Comparison of ENCODE assay signal across 9 mouse cellular contexts in the genomic region with DNA sequence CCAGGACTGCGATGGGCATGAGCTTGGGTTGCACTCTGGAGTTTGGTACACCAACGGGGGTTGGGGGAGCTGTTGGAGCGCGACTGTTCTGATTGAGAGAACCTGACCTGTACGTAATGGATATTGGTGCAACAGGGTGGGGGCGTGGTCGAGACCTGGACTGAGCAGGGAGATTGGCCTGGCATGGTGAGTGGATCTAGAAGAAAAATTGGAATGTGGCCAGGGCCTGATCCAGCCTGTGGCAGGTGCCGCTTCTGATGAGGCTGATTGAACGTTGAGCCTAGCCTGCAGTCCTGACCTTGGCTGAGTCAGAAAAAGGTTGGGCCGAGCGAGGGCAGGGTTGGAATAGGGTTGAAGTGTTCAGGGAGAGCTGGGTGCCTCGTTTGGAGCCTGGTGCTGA. TPM values are rescaled to one million over a fixed set of nuclear protein-coding genes. Genes with fewer than 3 reads are reported as not detected.
DNase-seq lines count a peak whose midpoint lies in the region; ATAC-seq lines count a peak whose summit lies in the region.
"Had no signal": no experiment of that assay in that cellular context is flagged by ENCODE, and none has a peak within 500 bp of the region (broad histone marks: within the 10 kb centered on the region; RNA-seq: fewer than 3 reads in every experiment).

No protein-coding gene starts in this region.

- DNase-seq in MN1 (ENCODE audit: low spot score): peak; percentile 91
- peak; percentile 43 for DNase-seq in adrenal gland, postnatal 10 days
- DNase-seq in hindbrain, embryonic 11.5 days (ENCODE audit: low spot score): no peak
- DNase-seq in frontal cortex, adult 2 months (ENCODE audit: extremely low spot score in 1 of 2, low spot score in 1 of 2): no peak
- no peak for DNase-seq in spleen, postnatal 4 days (ENCODE audit: low spot score in 2 of 2)
- no peak for DNase-seq in liver

- peak overlapping the region; percentile 77; the same call in 1 of the 2 replicates for H3K4me2 ChIP-seq in hindbrain, embryonic 11.5 days (replicated peaks; ENCODE audit: low read depth, low read length)
- H3K4me2 ChIP-seq in limb, embryonic 15.5 days: peak overlapping the region; percentile 84

- H3K9ac ChIP-seq in hindbrain, embryonic 11.5 days (ENCODE audit: low read depth, low read length): no peak overlapping the region
- no peak overlapping the region for H3K9ac ChIP-seq in limb, embryonic 15.5 days

- H3K9me3 ChIP-seq in hindbrain, embryonic 11.5 days (ENCODE audit: control insufficient read depth, low read length): no peaks in the 10 kb centered on the region
- H3K9me3 ChIP-seq in limb, embryonic 15.5 days: no peaks in the 10 kb centered on the region

- H3K36me3 ChIP-seq in hindbrain, embryonic 11.5 days (ENCODE audit: control insufficient read depth, insufficient read depth, low read length): no peaks in the 10 kb centered on the region
- no peaks in the 10 kb centered on the region for H3K36me3 ChIP-seq in limb, embryonic 15.5 days

- no peak overlapping the region for H3K27ac ChIP-seq in hindbrain, embryonic 11.5 days (ENCODE audit: low read depth, low read length)
- no peak overlapping the region for H3K27ac ChIP-seq in limb, embryonic 15.5 days

- no peak for ATAC-seq in hindbrain, embryonic 11.5 days (ENCODE audit: low FRiP score)
- ATAC-seq in limb, embryonic 15.5 days (ENCODE audit: insufficient number of reproducible peaks, low FRiP score, low TSS enrichment, low read depth): no peak
- ATAC-seq in megakaryocyte progenitor cell, adult 5-6 weeks (replicated peaks; ENCODE audit: poor library complexity): no peak

- no peaks in the 10 kb centered on the region; the same call in 1 of the 2 replicates for H3K27me3 ChIP-seq in hindbrain, embryonic 11.5 days (ENCODE audit: control insufficient read depth, insufficient read depth, low read length)
- peaks cover 29% of the 10 kb centered on the region for H3K27me3 ChIP-seq in limb, embryonic 15.5 days

- H3K4me3 ChIP-seq in hindbrain, embryonic 11.5 days (ENCODE audit: low read depth, low read length): no peak overlapping the region
- H3K4me3 ChIP-seq in limb, embryonic 15.5 days: no peak overlapping the region

- H3K4me1 ChIP-seq in hindbrain, embryonic 11.5 days (replicated peaks; ENCODE audit: control insufficient read depth, insufficient read depth, low read length): peaks cover 5% of the 10 kb centered on the region; the same call in 1 of the 2 replicates
- peaks cover 12% of the 10 kb centered on the region for H3K4me1 ChIP-seq in limb, embryonic 15.5 days

- 24% methylated on average over 12 of the region's 12 CpGs for WGBS in hindbrain, embryonic 11.5 days
- 24% methylated on average over 12 of the region's 12 CpGs for WGBS in limb, embryonic 15.5 days

RNA-seq across cellular contexts. Expression of gene Srrm3, which starts 29.3 kb away (rescaled TPM):
- 1 to 10 TPM; 2.5 to 4.3 TPM for total RNA-seq in adrenal gland, postnatal 10 days (2021)
- 33.2 and 39.8 TPM in 2 replicates for polyA plus RNA-seq in hindbrain, embryonic 11.5 days (2014; fragmentation: Nextera tagmentation; extraction: Ambion mirVana)
- 0.32 and 0.36 TPM in 2 replicates for polyA plus RNA-seq in limb, embryonic 15.5 days (2015; fragmentation: Nextera tagmentation; extraction: Ambion mirVana)
- not detected in 2 replicates for total RNA-seq in megakaryocyte progenitor cell, adult 5-6 weeks (2015)
- total RNA-seq in megakaryocyte progenitor cell, adult 5-6 weeks (2017): not detected in 2 replicates
- 90.2 and 94.9 TPM in 2 replicates for polyA plus RNA-seq in frontal cortex, adult 2 months (2012; rRNA removed)
- total RNA-seq: liver, adult 2 months had no signal
- polyA plus RNA-seq: liver, adult 2 months had no signal

RNA-seq across cellular contexts. Expression of gene Hspb1, which starts 51.7 kb away (rescaled TPM):
- 10 to 100 TPM; 68.2 to 90.0 TPM for total RNA-seq in adrenal gland, postnatal 10 days (2021)
- polyA plus RNA-seq in hindbrain, embryonic 11.5 days (2014; fragmentation: Nextera tagmentation; extraction: Ambion mirVana): 16.6 and 26.1 TPM in 2 replicates
- polyA plus RNA-seq in limb, embryonic 15.5 days (2015; fragmentation: Nextera tagmentation; extraction: Ambion mirVana): 1,190 and 1,326 TPM in 2 replicates
- total RNA-seq in megakaryocyte progenitor cell, adult 5-6 weeks (2015): not detected in 2 replicates
- total RNA-seq in megakaryocyte progenitor cell, adult 5-6 weeks (2017): not detected in 2 replicates
- polyA plus RNA-seq in frontal cortex, adult 2 months (2012; rRNA removed): 29.6 and 40.7 TPM in 2 replicates

RNA-seq across cellular contexts. Expression of gene Mdh2, which starts 57.7 kb away (rescaled TPM):
- total RNA-seq in adrenal gland, postnatal 10 days (2021): 1,000 to 10,000 TPM; 1,052 to 1,158 TPM
- 620 and 621 TPM in 2 replicates for polyA plus RNA-seq in hindbrain, embryonic 11.5 days (2014; fragmentation: Nextera tagmentation; extraction: Ambion mirVana)
- polyA plus RNA-seq in limb, embryonic 15.5 days (2015; fragmentation: Nextera tagmentation; extraction: Ambion mirVana): 435 and 486 TPM in 2 replicates
- total RNA-seq in megakaryocyte progenitor cell, adult 5-6 weeks (2015): 415 and 419 TPM in 2 replicates
- 185 and 192 TPM in 2 replicates for total RNA-seq in megakaryocyte progenitor cell, adult 5-6 weeks (2017)
- polyA plus RNA-seq in frontal cortex, adult 2 months (2012; rRNA removed): 500 and 513 TPM in 2 replicates

RNA-seq across cellular contexts. Expression of gene Styxl1, which starts 57.8 kb away (rescaled TPM):
- total RNA-seq in adrenal gland, postnatal 10 days (2021): under 1 TPM; 0.27 to 0.73 TPM
- 0.36 and 0.54 TPM in 2 replicates for polyA plus RNA-seq in hindbrain, embryonic 11.5 days (2014; fragmentation: Nextera tagmentation; extraction: Ambion mirVana)
- 0.14 TPM in 2 replicates for polyA plus RNA-seq in limb, embryonic 15.5 days (2015; fragmentation: Nextera tagmentation; extraction: Ambion mirVana)
- not detected in 2 replicates for total RNA-seq in megakaryocyte progenitor cell, adult 5-6 weeks (2015)
- total RNA-seq in megakaryocyte progenitor cell, adult 5-6 weeks (2017): not detected in 2 replicates
- 0.14 TPM in 1 of 2 replicates, not detected in the other for polyA plus RNA-seq in frontal cortex, adult 2 months (2012; rRNA removed)

Comparison
In these comparisons a context has a peak if more than half of its experiments do, and no peak if none do; other contexts are left out.
1. DNase-seq: peak in MN1 (single experiment) and adrenal gland, postnatal 10 days (single experiment); none in hindbrain, embryonic 11.5 days (single experiment), frontal cortex, adult 2 months (0 of 2), spleen, postnatal 4 days (0 of 2) and liver (single experiment).
2. RNA of gene Srrm3, which starts 29.3 kb away (polyA plus RNA-seq): 90.2 to 94.9 TPM in frontal cortex, adult 2 months and 33.2 to 39.8 TPM in hindbrain, embryonic 11.5 days; 0.32 to 0.36 TPM in limb, embryonic 15.5 days; every median in the first group is over 10 times any median in the second.
3. RNA of gene Hspb1, which starts 51.7 kb away (polyA plus RNA-seq): 1,190 to 1,326 TPM in limb, embryonic 15.5 days; 29.6 to 40.7 TPM in frontal cortex, adult 2 months and 16.6 to 26.1 TPM in hindbrain, embryonic 11.5 days; every median in the first group is over 10 times any median in the second.